Comparison of ENCODE assay signal across 9 mouse cellular contexts in the genomic region with DNA sequence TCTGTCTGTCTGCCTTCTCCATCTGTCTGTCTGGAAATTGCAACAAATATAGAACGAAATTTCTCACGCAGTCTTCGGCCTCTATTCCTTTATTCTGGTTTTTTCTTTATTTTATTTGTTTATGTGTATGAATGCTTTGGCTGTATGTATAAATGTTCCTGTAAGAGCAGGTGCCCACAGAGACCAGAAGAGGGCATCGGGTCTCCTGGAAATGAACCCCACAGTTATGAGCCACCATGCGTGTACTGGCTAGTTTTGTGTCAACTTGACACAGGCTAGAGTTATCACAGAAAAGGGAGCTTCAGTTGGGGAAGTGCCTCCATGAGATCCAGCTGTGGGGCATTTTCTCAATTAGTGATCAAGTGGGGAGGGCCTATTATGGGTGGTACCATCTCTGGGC. TPM values are rescaled to one million over a fixed set of nuclear protein-coding genes. Genes with fewer than 3 reads are reported as not detected.
DNase-seq lines count a peak whose midpoint lies in the region; ATAC-seq lines count a peak whose summit lies in the region.
"Had no signal": no experiment of that assay in that cellular context is flagged by ENCODE, and none has a peak within 500 bp of the region (broad histone marks: within the 10 kb centered on the region; RNA-seq: fewer than 3 reads in every experiment).

No protein-coding gene starts in this region.

- peak overlapping the region; percentile 97 for H3K27ac ChIP-seq in heart, embryonic 14.5 days (replicated peaks in 1 of 2; ENCODE audit: control insufficient read depth in 1 of 2, insufficient read depth in 1 of 2, low read depth in 2 of 2, low read length in 2 of 2)
- H3K27ac ChIP-seq in embryonic facial prominence, embryonic 11.5 days (replicated peaks; ENCODE audit: low read depth, low read length): peak overlapping the region; percentile 35; the same call in 1 of the 2 replicates
- peak overlapping the region; percentile 77; the same call in 1 of the 2 replicates for H3K27ac ChIP-seq in hindbrain, embryonic 14.5 days
- peak overlapping the region; percentile 79 for H3K27ac ChIP-seq in midbrain, embryonic 15.5 days

- H3K4me2 ChIP-seq in heart, embryonic 14.5 days (ENCODE audit: low read length): peak overlapping the region; percentile 44
- no peak overlapping the region for H3K4me2 ChIP-seq in embryonic facial prominence, embryonic 11.5 days (ENCODE audit: low read depth, low read length)
- H3K4me2 ChIP-seq in hindbrain, embryonic 14.5 days (replicated peaks): no peak overlapping the region
- H3K4me2 ChIP-seq in midbrain, embryonic 15.5 days: no peak overlapping the region

- H3K9ac ChIP-seq in heart, embryonic 14.5 days (ENCODE audit: low read length): peak overlapping the region; percentile 51
- no peak overlapping the region for H3K9ac ChIP-seq in embryonic facial prominence, embryonic 11.5 days (replicated peaks; ENCODE audit: low read length)
- no peak overlapping the region for H3K9ac ChIP-seq in hindbrain, embryonic 14.5 days
- H3K9ac ChIP-seq in midbrain, embryonic 15.5 days: no peak overlapping the region

- WGBS in heart, embryonic 14.5 days: 58% methylated on average over 5 of the region's 5 CpGs
- 80% methylated on average over 5 of the region's 5 CpGs for WGBS in embryonic facial prominence, embryonic 11.5 days
- 45% methylated on average over 5 of the region's 5 CpGs for WGBS in hindbrain, embryonic 14.5 days
- WGBS in midbrain, embryonic 15.5 days: 48% methylated on average over 5 of the region's 5 CpGs

- DNase-seq in heart, adult 18-20 months: no peak
- no peak for DNase-seq in embryonic facial prominence, embryonic 11.5 days (ENCODE audit: low spot score)
- no peak for DNase-seq in hindbrain, embryonic 14.5 days (ENCODE audit: low spot score)
- DNase-seq in layer of hippocampus, postnatal 36 days: no peak
- DNase-seq in adrenal gland, postnatal 10 days: no peak
- DNase-seq in spleen, postnatal 10 days (ENCODE audit: low spot score in 2 of 2): no peak
- DNase-seq: cerebellum, adult 18-20 months had no signal

- H3K4me1 ChIP-seq in heart, embryonic 14.5 days (ENCODE audit: control insufficient read depth in 2 of 2, insufficient read depth in 2 of 2, low read length in 2 of 2): peaks cover 28 to 50% of the 10 kb centered on the region in 2 experiments
- no peaks in the 10 kb centered on the region for H3K4me1 ChIP-seq in embryonic facial prominence, embryonic 11.5 days (ENCODE audit: control insufficient read depth, insufficient read depth, low read length)
- H3K4me1 ChIP-seq in hindbrain, embryonic 14.5 days (replicated peaks; ENCODE audit: control insufficient read depth, insufficient read depth, low read length): 0 out of 2 replicates have a peak, but pooled peaks cover 11% of the 10 kb centered on the region
- H3K4me1 ChIP-seq in midbrain, embryonic 15.5 days: peaks cover 17% of the 10 kb centered on the region

- no peaks in the 10 kb centered on the region for H3K27me3 ChIP-seq in heart, embryonic 14.5 days (ENCODE audit: control insufficient read depth, insufficient read depth, low read length)
- H3K27me3 ChIP-seq in embryonic facial prominence, embryonic 11.5 days (ENCODE audit: control insufficient read depth, insufficient read depth, low read length): no peaks in the 10 kb centered on the region
- H3K27me3 ChIP-seq in hindbrain, embryonic 14.5 days (ENCODE audit: control insufficient read depth, insufficient read depth, low read length): no peaks in the 10 kb centered on the region
- no peaks in the 10 kb centered on the region for H3K27me3 ChIP-seq in midbrain, embryonic 15.5 days (replicated peaks)

- H3K4me3 ChIP-seq in heart, embryonic 14.5 days (ENCODE audit: control insufficient read depth in 1 of 2, insufficient read depth in 1 of 2, low read depth in 1 of 2, low read length in 2 of 2): no peak overlapping the region
- H3K4me3 ChIP-seq in embryonic facial prominence, embryonic 11.5 days (ENCODE audit: low read depth, low read length): no peak overlapping the region
- H3K4me3 ChIP-seq in hindbrain, embryonic 14.5 days (replicated peaks; ENCODE audit: low read length): no peak overlapping the region
- H3K4me3 ChIP-seq in midbrain, embryonic 15.5 days: no peak overlapping the region

- H3K9me3 ChIP-seq in heart, embryonic 14.5 days (ENCODE audit: control insufficient read depth, low read length): no peaks in the 10 kb centered on the region
- no peaks in the 10 kb centered on the region for H3K9me3 ChIP-seq in embryonic facial prominence, embryonic 11.5 days (replicated peaks; ENCODE audit: control insufficient read depth, low read length)
- H3K9me3 ChIP-seq in hindbrain, embryonic 14.5 days (ENCODE audit: control insufficient read depth, low read length): no peaks in the 10 kb centered on the region
- H3K9me3 ChIP-seq in midbrain, embryonic 15.5 days: no peaks in the 10 kb centered on the region

- no peak for ATAC-seq in heart, embryonic 14.5 days (ENCODE audit: insufficient number of reproducible peaks, insufficient read depth, low FRiP score, low read depth)
- ATAC-seq in embryonic facial prominence, embryonic 11.5 days (replicated peaks; ENCODE audit: insufficient number of reproducible peaks, low FRiP score, low TSS enrichment, low read depth): no peak
- ATAC-seq in hindbrain, embryonic 14.5 days (ENCODE audit: low FRiP score): no peak
- no peak for ATAC-seq in midbrain, embryonic 15.5 days (replicated peaks)

- H3K36me3 ChIP-seq in heart, embryonic 14.5 days (ENCODE audit: control insufficient read depth, insufficient read depth, low read length): no peaks in the 10 kb centered on the region
- no peaks in the 10 kb centered on the region for H3K36me3 ChIP-seq in embryonic facial prominence, embryonic 11.5 days (replicated peaks; ENCODE audit: control insufficient read depth, insufficient read depth, low read depth, low read length)
- no peaks in the 10 kb centered on the region for H3K36me3 ChIP-seq in hindbrain, embryonic 14.5 days (replicated peaks; ENCODE audit: control insufficient read depth, insufficient read depth)
- H3K36me3 ChIP-seq in midbrain, embryonic 15.5 days (replicated peaks): no peaks in the 10 kb centered on the region

RNA-seq across cellular contexts. Expression of a gene that starts 11.9 kb away (rescaled TPM):
- polyA plus RNA-seq in heart, embryonic 14.5 days (2014; fragmentation: Nextera tagmentation; extraction: Ambion mirVana): 47.6 and 47.7 TPM in 2 replicates
- 10 to 100 TPM; 15.1 to 15.2 TPM for total RNA-seq in heart, adult 18-20 months (2021)
- 29.2 and 31.3 TPM in 2 replicates for polyA plus RNA-seq in embryonic facial prominence, embryonic 11.5 days (2014; fragmentation: Nextera tagmentation; extraction: Ambion mirVana)
- polyA plus RNA-seq in hindbrain, embryonic 14.5 days (2014; fragmentation: Nextera tagmentation; extraction: Ambion mirVana): 59.5 and 61.7 TPM in 2 replicates
- polyA plus RNA-seq in midbrain, embryonic 15.5 days (2015; fragmentation: Nextera tagmentation; extraction: Ambion mirVana): 66.7 and 73.7 TPM in 2 replicates
- total RNA-seq in layer of hippocampus, postnatal 36 days (2021): 10 to 100 TPM; 32.6 to 40.8 TPM
- total RNA-seq in adrenal gland, postnatal 10 days (2021): 10 to 100 TPM; 41.1 to 58.1 TPM

RNA-seq across cellular contexts. Expression of a gene that starts 51.6 kb away (rescaled TPM):
- polyA plus RNA-seq in heart, embryonic 14.5 days (2014; fragmentation: Nextera tagmentation; extraction: Ambion mirVana): 0.81 and 0.97 TPM in 2 replicates
- total RNA-seq in heart, adult 18-20 months (2021): 10 to 100 TPM in 1 of 2 experiments, 1 to 10 TPM in 1; 8.9 to 10.7 TPM
- polyA plus RNA-seq in embryonic facial prominence, embryonic 11.5 days (2014; fragmentation: Nextera tagmentation; extraction: Ambion mirVana): 0.46 and 0.59 TPM in 2 replicates
- polyA plus RNA-seq in hindbrain, embryonic 14.5 days (2014; fragmentation: Nextera tagmentation; extraction: Ambion mirVana): 13.2 and 14.5 TPM in 2 replicates
- 16.0 and 17.7 TPM in 2 replicates for polyA plus RNA-seq in midbrain, embryonic 15.5 days (2015; fragmentation: Nextera tagmentation; extraction: Ambion mirVana)
- total RNA-seq in layer of hippocampus, postnatal 36 days (2021): 10 to 100 TPM; 27.2 to 30.7 TPM
- total RNA-seq in adrenal gland, postnatal 10 days (2021): 10 to 100 TPM in 1 of 2 experiments, 1 to 10 TPM in 1; 9.9 to 13.4 TPM

Comparison
In these comparisons a context has a peak if more than half of its experiments do, and no peak if none do; other contexts are left out.
1. H3K27ac ChIP-seq: peak in every context shown above with its lines; median percentile 97 in heart, embryonic 14.5 days; 79 in midbrain, embryonic 15.5 days; 77 in hindbrain, embryonic 14.5 days; 35 in embryonic facial prominence, embryonic 11.5 days.